Mouse (Mus musculus) ES-Bruce4 (cell line): Measurements from ENCODE around the gene Plekhg5.

Experiments
- CTCF ChIP-seq: IDR thresholded peaks from one replicate; pipeline ENCODE4 v1.8.1; 2011; ENCODE audit warnings: low read depth, low read length
- EP300 ChIP-seq: IDR thresholded peaks from 2 replicates; pipeline ENCODE4 v1.6.1; 2011; ENCODE audit warnings: low read depth, low read length; ENCODE audit not compliant: insufficient read depth

GRCm38 (mm10) chr4:152124361-152124961 is 52.2 kb downstream of the Plekhg5 start:
- TF ChIP-seq EP300 (no peak), CTCF (no peak)
